Mouse (Mus musculus) forebrain, embryonic 11.5 days (tissue): ENCODE measurements at regions not wholly inside any gene's neighbourhood (a gene's known extent, or its start where the extent isn't known, plus 50 kb on each side); places are given as distances from the start of the nearest gene placed in this dataset.

Experiments
- ATAC-seq: fragments of 200-750 bp; cut with Nextera tagmentation; replicated peaks from 2 replicates; pipeline ENCODE4 v1.8.0; 2017; ENCODE audit warnings: moderate TSS enrichment; ENCODE audit not compliant: low FRiP score
- DNase-seq: peaks from one replicate; pipeline ENCODE4 v3.0.0-alpha.2; 2017; ENCODE audit warnings: low spot score
- H3K27ac ChIP-seq: fragments of 300-500 bp; sonication (generic); 2 replicates; pipeline ENCODE4 v1.5.1; 2014; ENCODE audit warnings: low read depth, low read length
- H3K27me3 ChIP-seq: fragments of 300-500 bp; sonication (generic); 2 replicates; pipeline ENCODE4 v1.6.1; 2014; ENCODE audit warnings: mild to moderate bottlenecking, low read length, mixed read lengths; ENCODE audit not compliant: control insufficient read depth, insufficient read depth
- H3K36me3 ChIP-seq: fragments of 300-500 bp; sonication (generic); 2 replicates; pipeline ENCODE4 v1.6.1; 2014; ENCODE audit warnings: mild to moderate bottlenecking, low read length, moderate library complexity, mixed read lengths; ENCODE audit not compliant: control insufficient read depth, insufficient read depth
- H3K4me1 ChIP-seq: fragments of 300-500 bp; sonication (generic); replicated peaks from 2 replicates; pipeline ENCODE4 v1.6.1; 2014; ENCODE audit warnings: low read length, mixed read lengths; ENCODE audit not compliant: control insufficient read depth, insufficient read depth
- H3K4me2 ChIP-seq: fragments of 300-500 bp; sonication (generic); 2 replicates; pipeline ENCODE4 v1.6.1; 2014; ENCODE audit warnings: low read depth, mild to moderate bottlenecking, low read length, moderate library complexity, mixed read lengths; ENCODE audit not compliant: severe bottlenecking
- H3K4me3 ChIP-seq: fragments of 300-500 bp; sonication (generic); 2 replicates; pipeline ENCODE4 v1.5.1; 2014; ENCODE audit warnings: low read depth, low read length
- H3K9ac ChIP-seq: fragments of 300-500 bp; sonication (generic); 2 replicates; pipeline ENCODE4 v1.6.1; 2014; ENCODE audit warnings: low read length
- H3K9me3 ChIP-seq: fragments of 300-500 bp; sonication (generic); 2 replicates; pipeline ENCODE4 v1.6.1; 2016; ENCODE audit warnings: low read length, mixed read lengths; ENCODE audit not compliant: control insufficient read depth
- WGBS: fragments of 180-500 bp; shearing (Covaris S2); extraction: QIAGEN DNeasy Blood & Tissue Kit; methylation state at CpG from one replicate; pipeline ENCODE4 v1.1.7; 2014; 5-methylcytosine and 5-hydroxymethylcytosine counted together

GRCm38 (mm10) chr11:112130090-112130489, 651.9 kb upstream of the Sox9 start:
- Histone ChIP-seq H3K4me3 (no peak overlapping the region), H3K9ac (no peak overlapping the region), H3K4me1 (no peaks in the 10 kb centered on the region), H3K9me3 (no peaks in the 10 kb centered on the region), H3K36me3 (no peaks in the 10 kb centered on the region), H3K27ac (no peak overlapping the region), H3K4me2 (no peak overlapping the region), H3K27me3 (no peaks in the 10 kb centered on the region)
- WGBS, result 95% methylated on average over 4 of the region's 4 CpGs
- ATAC-seq, result no peak
- no peak for DNase-seq

GRCm38 (mm10) chr11:112137401-112138020, 644.5 kb upstream of the Sox9 start:
- ATAC-seq, result peak; percentile 24; the same call in 1 of the 2 replicates
- Histone ChIP-seq H3K4me1 (peaks cover 17% of the 10 kb centered on the region), H3K4me3 (no peak overlapping the region), H3K4me2 (peak overlapping the region; percentile 6; the same call in 1 of the 2 replicates), H3K27me3 (no peaks in the 10 kb centered on the region), H3K36me3 (no peaks in the 10 kb centered on the region), H3K27ac (no peak overlapping the region), H3K9ac (no peak overlapping the region; the same call in 1 of the 2 replicates), H3K9me3 (no peaks in the 10 kb centered on the region)
- 8% methylated on average over 8 of the region's 8 CpGs for WGBS
- no peak for DNase-seq

- DNase-seq (no peak), ATAC-seq (0 out of 2 replicates have a peak, but pooled peaks have one; percentile 47)
- H3K4me2 ChIP-seq, result no peak overlapping the region
- H3K27me3 ChIP-seq, result no peaks in the 10 kb centered on the region
- H3K9ac ChIP-seq, result no peak overlapping the region
- 72% methylated on average over 9 of the region's 9 CpGs for WGBS
- H3K36me3 ChIP-seq, result no peaks in the 10 kb centered on the region
- H3K4me3 ChIP-seq, result no peak overlapping the region
- H3K4me1 ChIP-seq, result peaks cover 17% of the 10 kb centered on the region
- no peaks in the 10 kb centered on the region for H3K9me3 ChIP-seq
- H3K27ac ChIP-seq, result no peak overlapping the region
Observed at GRCm38 (mm10) chr11:112140058-112140457, 642.0 kb upstream of the Sox9 start.

- Histone ChIP-seq H3K9ac (no peak overlapping the region), H3K4me3 (no peak overlapping the region), H3K36me3 (no peaks in the 10 kb centered on the region), H3K27ac (no peak overlapping the region), H3K4me2 (no peak overlapping the region), H3K9me3 (no peaks in the 10 kb centered on the region), H3K27me3 (no peaks in the 10 kb centered on the region), H3K4me1 (peaks cover 17% of the 10 kb centered on the region)
- 76% methylated on average over 4 of the region's 4 CpGs for WGBS
- DNase-seq, result no peak
- ATAC-seq, result peak; percentile 70
Observed at GRCm38 (mm10) chr11:112140495-112140894, 641.5 kb upstream of the Sox9 start.

DNA sequence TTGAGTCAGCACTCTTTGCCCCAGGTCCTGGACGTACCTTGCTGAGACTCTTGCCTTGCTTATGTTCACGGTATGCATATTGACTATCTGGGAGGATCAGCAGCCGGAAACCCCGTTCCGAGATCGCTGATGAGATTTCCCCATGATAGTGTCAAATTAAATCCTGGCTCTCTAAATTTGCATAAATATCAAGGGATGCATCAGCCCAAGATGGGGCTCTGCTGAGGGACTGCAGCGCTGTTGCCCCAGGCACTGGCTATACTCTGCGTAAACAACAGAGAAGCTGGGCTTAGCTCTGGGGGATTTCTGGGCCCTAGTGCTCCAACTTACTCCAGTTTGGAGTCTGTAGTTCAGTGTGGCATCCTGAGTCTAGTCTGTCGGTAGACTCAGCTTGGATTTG, 641.1 kb upstream of the Sox9 start:
- no peak overlapping the region for H3K27ac ChIP-seq
- no peaks in the 10 kb centered on the region for H3K36me3 ChIP-seq
- ATAC-seq (peak; percentile 49; the same call in 1 of the 2 replicates), DNase-seq (no peak)
- H3K9ac ChIP-seq, result no peak overlapping the region
- no peak overlapping the region for H3K4me2 ChIP-seq
- H3K27me3 ChIP-seq, result no peaks in the 10 kb centered on the region
- 78% methylated on average over 9 of the region's 9 CpGs for WGBS
- no peak overlapping the region for H3K4me3 ChIP-seq
- H3K9me3 ChIP-seq, result no peaks in the 10 kb centered on the region
- H3K4me1 ChIP-seq, result peaks cover 17% of the 10 kb centered on the region

- Histone ChIP-seq H3K9me3 (no peaks in the 10 kb centered on the region), H3K9ac (no peak overlapping the region), H3K27me3 (no peaks in the 10 kb centered on the region), H3K4me1 (peaks cover 2% of the 10 kb centered on the region; the same call in 1 of the 2 replicates), H3K27ac (no peak overlapping the region), H3K4me2 (no peak overlapping the region), H3K36me3 (no peaks in the 10 kb centered on the region), H3K4me3 (no peak overlapping the region)
- ATAC-seq, result no peak
- 89% methylated on average over 3 of the region's 3 CpGs for WGBS
- DNase-seq, result no peak
Observed at GRCm38 (mm10) chr11:112152051-112152450, 630.0 kb upstream of the Sox9 start.

- Histone ChIP-seq H3K9ac (no peak overlapping the region), H3K27ac (no peak overlapping the region), H3K9me3 (no peaks in the 10 kb centered on the region), H3K36me3 (no peaks in the 10 kb centered on the region), H3K27me3 (no peaks in the 10 kb centered on the region), H3K4me2 (no peak overlapping the region), H3K4me1 (peaks cover 2% of the 10 kb centered on the region; the same call in 1 of the 2 replicates), H3K4me3 (no peak overlapping the region)
- 90% methylated on average over 5 of the region's 5 CpGs for WGBS
- ATAC-seq (no peak), DNase-seq (no peak)
Observed at GRCm38 (mm10) chr11:112153198-112153597, 628.8 kb upstream of the Sox9 start.

- DNase-seq (no peak), ATAC-seq (no peak)
- Histone ChIP-seq H3K4me1 (peaks cover 2% of the 10 kb centered on the region; the same call in 1 of the 2 replicates), H3K4me2 (no peak overlapping the region), H3K36me3 (no peaks in the 10 kb centered on the region), H3K27me3 (no peaks in the 10 kb centered on the region), H3K9ac (no peak overlapping the region), H3K9me3 (no peaks in the 10 kb centered on the region), H3K4me3 (no peak overlapping the region), H3K27ac (no peak overlapping the region)
- 72% methylated on average over 11 of the region's 11 CpGs for WGBS
Observed at GRCm38 (mm10) chr11:112154712-112155319, 627.2 kb upstream of the Sox9 start.
